Mouse (Mus musculus): Measurements from ENCODE around the gene Herc1. TPM values are rescaled to one million over a fixed set of nuclear protein-coding genes. Genes with fewer than 3 reads are reported as not detected.

Herc1 gene
- polyA plus RNA-seq, 1 experiment from 2014 or later: 31.0 TPM

DNA sequence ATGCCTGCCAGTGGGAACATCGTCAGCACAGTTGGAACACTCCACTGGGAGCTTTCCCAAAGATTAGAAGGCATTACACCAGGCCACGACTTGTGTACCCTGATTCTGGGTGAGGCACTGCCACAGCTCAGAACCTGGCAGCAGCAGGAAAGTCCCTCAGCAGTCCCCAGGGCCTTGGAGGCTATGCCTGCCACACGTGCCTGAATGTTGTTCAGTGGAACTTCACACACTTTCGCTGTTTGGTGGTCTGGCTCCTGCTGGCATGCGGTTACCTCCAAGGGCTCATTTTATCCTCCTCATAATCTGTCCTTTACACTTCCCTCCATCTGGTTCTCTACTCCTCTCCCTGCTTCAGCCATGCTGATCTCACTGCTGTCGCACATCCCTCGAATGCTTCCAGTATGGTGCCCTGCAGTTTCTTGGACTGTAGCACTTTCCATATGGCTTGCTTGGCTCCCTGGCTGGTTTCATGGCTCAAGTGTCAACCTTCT is 160.1 kb downstream of the Herc1 start:
- H3K27ac ChIP-seq (ENCODE audit: low read depth, low read length): peak overlapping the region; percentile 97; the same call in 1 of the 2 replicates
- ATAC-seq (replicated peaks; ENCODE audit: low FRiP score) (no peak), DNase-seq (ENCODE audit: low spot score) (no peak)
- H3K4me3 ChIP-seq (ENCODE audit: low read depth, low read length): no peak overlapping the region
- peaks cover 23% of the 10 kb centered on the region for H3K36me3 ChIP-seq (ENCODE audit: control insufficient read depth, insufficient read depth, low read length)
- peak overlapping the region; percentile 98 for H3K4me2 ChIP-seq
- H3K4me1 ChIP-seq (replicated peaks; ENCODE audit: control insufficient read depth, insufficient read depth, low read length): peaks cover 33% of the 10 kb centered on the region
- no peaks in the 10 kb centered on the region for H3K27me3 ChIP-seq (replicated peaks; ENCODE audit: control insufficient read depth, insufficient read depth, low read length)
- WGBS: 77% methylated on average over 7 of the region's 7 CpGs
- no peaks in the 10 kb centered on the region for H3K9me3 ChIP-seq (ENCODE audit: control insufficient read depth, low read length)
- H3K9ac ChIP-seq (ENCODE audit: low read depth, low read length): no peak overlapping the region; the same call in 1 of the 2 replicates

DNA sequence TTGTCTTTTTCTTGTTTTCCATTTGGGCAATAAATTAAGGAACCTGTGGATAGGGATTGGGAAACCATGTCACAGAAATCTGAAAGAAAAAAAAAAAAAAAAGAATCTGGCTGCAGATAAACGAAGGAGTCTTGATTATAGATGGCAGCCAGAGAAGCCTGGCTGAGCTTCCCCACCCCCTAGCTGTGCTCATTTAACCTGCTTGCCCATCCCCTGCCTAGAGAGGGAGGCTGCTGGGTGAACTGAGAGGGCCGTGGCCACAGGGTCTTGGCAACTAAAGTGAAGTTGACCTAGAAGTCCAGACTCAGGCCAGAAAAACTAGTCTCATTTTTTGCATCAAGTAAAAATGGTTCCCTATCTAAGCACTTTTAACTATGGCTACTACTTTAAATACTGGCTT is 160.7 kb downstream of the Herc1 start:
- H3K9ac ChIP-seq (ENCODE audit: low read depth, low read length): peak overlapping the region; percentile 92
- H3K27ac ChIP-seq (ENCODE audit: low read depth, low read length): peak overlapping the region; percentile 97
- DNase-seq (ENCODE audit: low spot score) (no peak), ATAC-seq (replicated peaks; ENCODE audit: low FRiP score) (no peak)
- peaks cover 29% of the 10 kb centered on the region for H3K4me1 ChIP-seq (replicated peaks; ENCODE audit: control insufficient read depth, insufficient read depth, low read length)
- peak overlapping the region; percentile 98 for H3K4me2 ChIP-seq
- no peaks in the 10 kb centered on the region for H3K27me3 ChIP-seq (replicated peaks; ENCODE audit: control insufficient read depth, insufficient read depth, low read length)
- WGBS: 5% methylated on average over 2 of the region's 2 CpGs
- H3K4me3 ChIP-seq (ENCODE audit: low read depth, low read length): peak overlapping the region; percentile 76
- no peaks in the 10 kb centered on the region for H3K9me3 ChIP-seq (ENCODE audit: control insufficient read depth, low read length)
- H3K36me3 ChIP-seq (ENCODE audit: control insufficient read depth, insufficient read depth, low read length): peaks cover 24% of the 10 kb centered on the region

DNA sequence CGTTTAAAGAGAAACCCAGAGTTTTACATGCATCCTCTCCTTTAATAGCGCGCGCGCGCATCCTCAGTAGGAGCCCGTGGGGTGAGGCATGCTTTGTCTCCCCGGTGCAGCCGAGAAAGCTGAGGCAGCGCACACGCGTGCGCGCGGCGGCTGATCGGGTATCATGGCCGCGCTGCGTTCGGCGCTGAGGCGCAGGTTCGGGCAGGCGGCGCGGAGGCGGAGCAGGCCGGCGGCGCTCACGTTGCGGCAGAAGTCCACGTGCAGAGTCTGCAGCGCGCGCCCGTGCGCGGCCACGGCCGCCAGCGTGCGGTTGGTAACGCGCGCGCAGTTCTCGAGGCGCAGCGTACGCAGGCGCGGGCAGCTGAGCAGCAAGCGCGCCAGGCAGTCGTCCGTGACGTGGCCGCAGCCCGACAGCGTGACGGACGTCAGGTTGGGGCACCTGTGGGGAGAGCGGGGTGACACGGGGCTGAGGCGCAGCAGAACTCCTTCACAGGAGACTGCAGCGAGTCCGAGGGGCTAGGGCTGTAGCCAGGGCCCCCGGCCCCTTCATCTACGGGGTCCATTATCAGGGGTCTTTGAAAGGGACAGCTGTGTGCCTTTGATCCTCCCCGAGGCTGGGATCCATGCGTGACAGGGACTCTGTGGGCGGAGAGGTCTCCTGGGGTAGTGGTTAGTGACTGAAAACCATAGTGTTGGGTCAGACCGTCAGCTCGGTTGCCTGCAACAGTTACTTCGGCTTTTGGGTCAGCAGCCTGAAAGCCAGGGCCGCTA is 161.5 kb downstream of the Herc1 start:
- Histone ChIP-seq H3K4me1 (replicated peaks; ENCODE audit: control insufficient read depth, insufficient read depth, low read length) (peaks cover 24% of the 10 kb centered on the region), H3K27ac (ENCODE audit: low read depth, low read length) (peak overlapping the region; percentile 97), H3K4me3 (ENCODE audit: low read depth, low read length) (peak overlapping the region; percentile 76), H3K9me3 (ENCODE audit: control insufficient read depth, low read length) (no peaks in the 10 kb centered on the region), H3K9ac (ENCODE audit: low read depth, low read length) (peak overlapping the region; percentile 92), H3K27me3 (replicated peaks; ENCODE audit: control insufficient read depth, insufficient read depth, low read length) (no peaks in the 10 kb centered on the region), H3K4me2 (peak overlapping the region; percentile 98), H3K36me3 (ENCODE audit: control insufficient read depth, insufficient read depth, low read length) (peaks cover 32% of the 10 kb centered on the region)
- ATAC-seq (replicated peaks; ENCODE audit: low FRiP score) (peak; percentile 83), DNase-seq (ENCODE audit: low spot score) (peak; percentile 92)
- under 1% methylated on average over 78 of the region's 78 CpGs for WGBS

DNA sequence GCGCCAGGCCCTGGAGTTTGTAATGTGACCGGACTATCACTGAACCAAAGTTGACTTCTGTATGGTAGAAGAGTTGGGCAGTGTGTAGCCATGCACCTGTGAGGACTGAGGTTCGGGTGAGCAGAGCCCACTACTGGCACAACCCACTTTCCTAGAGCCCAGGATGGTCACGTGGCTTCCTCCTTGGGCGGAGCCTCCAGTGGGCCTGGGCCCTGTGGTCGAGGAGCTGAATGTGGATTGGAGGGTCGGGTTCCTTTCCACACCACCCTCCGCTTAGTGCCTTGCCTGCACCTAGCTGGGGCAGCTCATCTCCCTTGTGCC is 162.1 kb downstream of the Herc1 start:
- Histone ChIP-seq H3K4me3 (ENCODE audit: low read depth, low read length) (peak overlapping the region; percentile 76), H3K36me3 (ENCODE audit: control insufficient read depth, insufficient read depth, low read length) (peaks cover 32% of the 10 kb centered on the region), H3K27ac (ENCODE audit: low read depth, low read length) (peak overlapping the region; percentile 97), H3K4me1 (replicated peaks; ENCODE audit: control insufficient read depth, insufficient read depth, low read length) (peaks cover 24% of the 10 kb centered on the region), H3K9ac (ENCODE audit: low read depth, low read length) (peak overlapping the region; percentile 92), H3K9me3 (ENCODE audit: control insufficient read depth, low read length) (no peaks in the 10 kb centered on the region), H3K4me2 (peak overlapping the region; percentile 98), H3K27me3 (replicated peaks; ENCODE audit: control insufficient read depth, insufficient read depth, low read length) (no peaks in the 10 kb centered on the region)
- DNase-seq (ENCODE audit: low spot score) (peak; percentile 83), ATAC-seq (replicated peaks; ENCODE audit: low FRiP score) (peak; percentile 81)
- 0% methylated on average over 8 of the region's 8 CpGs for WGBS

DNA sequence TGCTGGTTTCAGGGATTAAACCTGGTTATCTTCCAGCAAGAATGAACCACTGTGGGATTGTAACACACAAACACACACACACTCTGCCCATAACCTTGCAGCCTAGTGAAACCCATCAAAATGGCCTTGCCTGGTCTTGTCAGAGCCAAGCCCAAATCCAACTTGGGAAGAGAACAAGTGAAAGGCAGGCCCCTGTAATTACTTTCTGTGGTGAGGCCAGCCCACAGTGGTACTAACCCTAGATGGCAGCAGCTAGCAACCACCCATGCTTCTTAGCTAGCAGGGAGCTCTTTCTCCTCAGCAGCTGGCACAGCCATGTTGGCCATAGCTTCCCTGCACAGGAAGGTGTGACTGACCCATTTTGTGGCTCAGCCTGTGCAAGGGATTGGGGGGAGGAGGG is 162.9 kb downstream of the Herc1 start:
- no peaks in the 10 kb centered on the region for H3K9me3 ChIP-seq (ENCODE audit: control insufficient read depth, low read length)
- peak overlapping the region; percentile 92; the same call in 1 of the 2 replicates for H3K9ac ChIP-seq (ENCODE audit: low read depth, low read length)
- peak overlapping the region; percentile 98 for H3K4me2 ChIP-seq
- H3K4me1 ChIP-seq (replicated peaks; ENCODE audit: control insufficient read depth, insufficient read depth, low read length): peaks cover 18% of the 10 kb centered on the region
- no peaks in the 10 kb centered on the region for H3K27me3 ChIP-seq (replicated peaks; ENCODE audit: control insufficient read depth, insufficient read depth, low read length)
- ATAC-seq (replicated peaks; ENCODE audit: low FRiP score) (no peak), DNase-seq (ENCODE audit: low spot score) (no peak)
- peak overlapping the region; percentile 25 for H3K27ac ChIP-seq (ENCODE audit: low read depth, low read length)
- H3K4me3 ChIP-seq (ENCODE audit: low read depth, low read length): peak overlapping the region; percentile 76; the same call in 1 of the 2 replicates
- peaks cover 30% of the 10 kb centered on the region for H3K36me3 ChIP-seq (ENCODE audit: control insufficient read depth, insufficient read depth, low read length)

DNA sequence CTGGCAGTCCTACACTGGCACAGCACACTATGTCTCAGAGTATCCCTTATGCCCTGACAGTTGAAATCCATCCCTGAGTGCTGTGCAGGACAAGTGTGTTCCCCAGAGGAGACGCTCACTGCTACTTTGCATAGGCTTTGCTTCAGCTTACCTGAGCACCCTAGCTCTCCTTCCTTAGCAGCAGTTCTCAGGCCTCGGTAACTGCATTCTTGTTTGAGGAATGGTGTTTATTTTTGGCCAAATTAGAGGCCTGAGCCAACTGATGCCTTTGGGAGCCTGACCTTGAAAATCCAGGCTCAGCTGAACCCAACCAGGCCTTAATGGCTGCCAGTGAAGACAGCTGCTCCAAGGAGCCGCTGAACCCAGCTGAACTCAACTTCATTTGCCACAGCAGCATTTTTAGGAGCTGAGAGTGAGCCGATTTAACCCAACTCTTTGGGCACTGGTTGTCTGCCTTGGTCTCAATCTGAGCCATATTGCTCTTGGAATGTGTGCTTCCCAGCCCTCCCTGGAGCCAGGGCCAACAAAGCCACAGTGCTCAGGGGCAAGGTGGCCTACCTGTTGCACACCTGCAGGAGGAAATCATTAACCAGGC is 163.5 kb downstream of the Herc1 start:
- DNase-seq (ENCODE audit: low spot score) (peak; percentile 28), ATAC-seq (replicated peaks; ENCODE audit: low FRiP score) (no peak)
- Histone ChIP-seq H3K9ac (ENCODE audit: low read depth, low read length) (no peak overlapping the region), H3K4me1 (replicated peaks; ENCODE audit: control insufficient read depth, insufficient read depth, low read length) (peaks cover 18% of the 10 kb centered on the region), H3K36me3 (ENCODE audit: control insufficient read depth, insufficient read depth, low read length) (peaks cover 25% of the 10 kb centered on the region; the same call in 1 of the 2 replicates), H3K27ac (ENCODE audit: low read depth, low read length) (no peak overlapping the region; the same call in 1 of the 2 replicates), H3K27me3 (replicated peaks; ENCODE audit: control insufficient read depth, insufficient read depth, low read length) (no peaks in the 10 kb centered on the region), H3K4me3 (ENCODE audit: low read depth, low read length) (no peak overlapping the region), H3K9me3 (ENCODE audit: control insufficient read depth, low read length) (no peaks in the 10 kb centered on the region), H3K4me2 (peak overlapping the region; percentile 20; the same call in 1 of the 2 replicates)
- WGBS: 81% methylated on average over 4 of the region's 4 CpGs

DNA sequence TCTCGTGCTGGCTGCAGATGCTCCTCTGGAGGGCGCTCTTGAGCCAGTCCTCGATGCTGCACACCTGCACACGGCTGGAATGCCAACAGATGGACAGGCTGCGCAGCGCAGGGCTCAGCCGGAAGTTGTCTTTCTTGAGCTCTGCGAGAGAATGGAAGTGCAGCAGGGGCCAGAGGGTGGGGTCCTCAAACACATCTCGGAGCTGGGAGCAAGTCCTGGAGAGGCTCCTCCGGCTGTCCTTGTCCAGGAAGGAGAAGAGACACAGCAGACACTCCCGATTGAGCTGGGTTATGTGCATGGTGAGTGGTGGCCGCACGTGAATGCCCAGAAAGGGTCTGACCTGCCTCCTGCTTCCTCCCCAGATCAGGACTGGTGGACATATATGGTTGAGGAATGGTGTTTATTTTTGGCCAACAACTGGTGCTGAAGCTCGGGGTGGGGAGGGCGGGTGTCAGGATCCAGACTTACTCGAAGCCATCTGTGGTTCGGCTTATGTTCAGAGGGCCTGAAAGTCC is 164.1 kb downstream of the Herc1 start, which contains the start of gene Fbxl22:
Gene Fbxl22 (minus strand): TSS at position 338 of the 515 bp plus-strand sequence.
- Histone ChIP-seq H3K9ac (ENCODE audit: low read depth, low read length) (no peak within 1 kb of the TSS), H3K9me3 (ENCODE audit: control insufficient read depth, low read length) (no peaks in the 10 kb centered on the region), H3K4me2 (peak within 1 kb of the TSS; percentile 20; the same call in 1 of the 2 replicates), H3K36me3 (ENCODE audit: control insufficient read depth, insufficient read depth, low read length) (peaks cover 24% of the 10 kb centered on the region), H3K4me3 (ENCODE audit: low read depth, low read length) (no peak within 1 kb of the TSS), H3K4me1 (replicated peaks; ENCODE audit: control insufficient read depth, insufficient read depth, low read length) (peaks cover 18% of the 10 kb centered on the region), H3K27ac (ENCODE audit: low read depth, low read length) (peak within 1 kb of the TSS; percentile 32), H3K27me3 (replicated peaks; ENCODE audit: control insufficient read depth, insufficient read depth, low read length) (no peaks in the 10 kb centered on the region)
- DNase-seq (ENCODE audit: low spot score) (no peak), ATAC-seq (replicated peaks; ENCODE audit: low FRiP score) (no peak)
- WGBS: 70% methylated on average over 17 of the region's 17 CpGs

DNA sequence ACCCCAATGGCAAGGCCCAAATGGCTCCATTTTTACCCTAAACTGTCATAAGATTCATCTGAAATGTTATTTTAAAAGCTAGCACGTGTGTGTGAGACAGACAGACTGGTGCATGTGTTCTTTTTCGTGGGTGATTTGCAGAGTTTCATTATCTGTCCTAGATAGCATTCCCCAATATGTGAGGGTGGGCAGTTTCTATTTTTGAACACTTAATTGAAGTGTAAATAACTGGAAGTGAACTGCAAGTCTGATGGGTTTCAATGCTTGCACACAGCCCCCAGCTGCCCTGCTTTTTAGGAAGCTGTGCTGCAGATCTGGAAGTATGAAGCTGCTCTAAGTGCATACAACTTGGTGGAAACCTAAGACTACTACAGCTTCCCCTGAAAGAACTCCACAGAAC is 164.9 kb downstream of the Herc1 start:
- no peaks in the 10 kb centered on the region for H3K9me3 ChIP-seq (ENCODE audit: control insufficient read depth, low read length)
- H3K4me1 ChIP-seq (replicated peaks; ENCODE audit: control insufficient read depth, insufficient read depth, low read length): peaks cover 18% of the 10 kb centered on the region
- no peak overlapping the region for H3K4me3 ChIP-seq (ENCODE audit: low read depth, low read length)
- 45% methylated on average over 2 of the region's 2 CpGs for WGBS
- peaks cover 27% of the 10 kb centered on the region for H3K36me3 ChIP-seq (ENCODE audit: control insufficient read depth, insufficient read depth, low read length)
- no peak for DNase-seq (ENCODE audit: low spot score)
- peak overlapping the region; percentile 32 for H3K27ac ChIP-seq (ENCODE audit: low read depth, low read length)
- no peak overlapping the region for H3K4me2 ChIP-seq
- ATAC-seq (replicated peaks; ENCODE audit: low FRiP score): no peak
- no peaks in the 10 kb centered on the region for H3K27me3 ChIP-seq (replicated peaks; ENCODE audit: control insufficient read depth, insufficient read depth, low read length)
- H3K9ac ChIP-seq (ENCODE audit: low read depth, low read length): no peak overlapping the region

Data from liver, embryonic 11.5 days (tissue).